Mouse (Mus musculus): ENCODE measurements around the gene Nusap1. TPM values are rescaled to one million over a fixed set of nuclear protein-coding genes. Genes with fewer than 3 reads are reported as not detected.
"Not testable (repeated sequence)": the region's sequence is repeated elsewhere in the genome, so short reads cannot be mapped to it uniquely, and the experiment has no call there.

Nusap1 gene
- polyA plus RNA-seq, 1 experiment from 2014 or later, result 19.4 TPM

- Histone ChIP-seq H3K27me3 (ENCODE audit: control insufficient read depth, insufficient read depth, low read length) (no peaks in the 10 kb centered on the region), H3K4me1 (ENCODE audit: control insufficient read depth, insufficient read depth, low read length) (peaks cover 13% of the 10 kb centered on the region), H3K4me3 (replicated peaks; ENCODE audit: low read depth, low read length) (peak overlapping the region; percentile 81), H3K4me2 (ENCODE audit: low read length) (peak overlapping the region; percentile 76), H3K36me3 (ENCODE audit: control insufficient read depth, insufficient read depth, low read length) (peaks cover 36% of the 10 kb centered on the region), H3K9me3 (ENCODE audit: control insufficient read depth, low read length) (no peaks in the 10 kb centered on the region), H3K27ac (replicated peaks; ENCODE audit: low read depth, low read length) (peak overlapping the region; percentile 84), H3K9ac (replicated peaks; ENCODE audit: low read length) (peak overlapping the region; percentile 82)
- peak; percentile 99 for DNase-seq
- WGBS, result under 1% methylated on average over 61 of the region's 61 CpGs
- peak; percentile 98 for ATAC-seq (ENCODE audit: low FRiP score, low TSS enrichment)
These were observed 23.8 kb upstream of the Nusap1 start for GRCm38 (mm10) chr2:119594113-119594981.

DNA sequence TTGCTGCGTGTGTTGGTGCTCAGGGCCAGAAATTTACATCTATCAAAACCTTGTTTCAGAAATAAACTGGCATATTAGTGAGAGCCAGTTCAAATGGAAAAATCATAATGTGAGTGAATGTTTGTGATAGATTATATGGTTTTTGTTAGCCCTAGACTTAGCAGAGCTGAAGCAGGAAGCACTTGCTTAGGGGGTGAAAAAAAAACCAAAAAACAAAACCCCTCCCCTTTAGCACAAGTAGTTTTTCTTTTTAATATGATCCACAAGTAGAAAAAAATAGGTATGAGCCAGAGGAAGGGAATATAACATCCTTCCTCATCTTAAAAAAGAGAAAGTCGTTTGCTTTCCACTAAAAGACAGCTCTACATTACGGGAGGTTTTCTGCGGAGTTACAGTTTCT lies 22.8 kb upstream of the Nusap1 start:
- no peak for DNase-seq
- Histone ChIP-seq H3K27ac (replicated peaks; ENCODE audit: low read depth, low read length) (no peak overlapping the region), H3K4me2 (ENCODE audit: low read length) (peak overlapping the region; percentile 76), H3K4me1 (ENCODE audit: control insufficient read depth, insufficient read depth, low read length) (peaks cover 13% of the 10 kb centered on the region), H3K9me3 (ENCODE audit: control insufficient read depth, low read length) (no peaks in the 10 kb centered on the region), H3K36me3 (ENCODE audit: control insufficient read depth, insufficient read depth, low read length) (peaks cover 44% of the 10 kb centered on the region), H3K4me3 (replicated peaks; ENCODE audit: low read depth, low read length) (peak overlapping the region; percentile 81), H3K9ac (replicated peaks; ENCODE audit: low read length) (peak overlapping the region; percentile 82), H3K27me3 (ENCODE audit: control insufficient read depth, insufficient read depth, low read length) (no peaks in the 10 kb centered on the region)
- ATAC-seq (ENCODE audit: low FRiP score, low TSS enrichment), result no peak
- 52% methylated on average over 4 of the region's 4 CpGs for WGBS

DNA sequence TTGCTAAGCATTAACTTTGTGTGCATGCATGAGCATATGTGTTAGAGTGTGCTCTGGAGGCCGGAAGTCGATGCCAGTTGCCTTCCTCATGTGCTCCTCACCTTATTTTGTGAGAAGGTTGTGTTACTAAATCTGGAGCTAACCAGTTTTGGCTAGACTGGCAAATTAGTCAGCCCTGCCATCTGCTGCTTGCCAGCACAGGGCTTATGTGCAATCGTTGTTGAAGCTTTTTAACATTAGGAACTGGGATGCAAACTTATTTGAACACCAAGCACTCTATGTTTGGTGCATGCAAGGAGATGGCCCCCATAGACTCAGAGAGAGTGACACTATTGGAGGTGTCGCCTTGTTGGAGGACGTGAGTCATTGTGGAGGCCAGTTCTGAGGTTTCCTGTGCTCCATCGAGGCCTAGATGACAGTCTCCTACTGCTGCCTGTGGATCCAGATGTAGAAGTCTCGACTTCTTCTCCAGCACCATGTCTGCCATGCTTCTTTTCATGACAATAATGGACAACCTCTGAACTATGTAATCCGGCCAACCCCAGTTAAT lies 21.2 kb upstream of the Nusap1 start:
- no peaks in the 10 kb centered on the region for H3K27me3 ChIP-seq (ENCODE audit: control insufficient read depth, insufficient read depth, low read length)
- no peak overlapping the region for H3K27ac ChIP-seq (replicated peaks; ENCODE audit: low read depth, low read length)
- WGBS, result 93% methylated on average over 8 of the region's 8 CpGs
- no peak overlapping the region for H3K4me2 ChIP-seq (ENCODE audit: low read length)
- peaks cover 21% of the 10 kb centered on the region for H3K4me1 ChIP-seq (ENCODE audit: control insufficient read depth, insufficient read depth, low read length)
- no peak overlapping the region for H3K9ac ChIP-seq (replicated peaks; ENCODE audit: low read length)
- peaks cover 46% of the 10 kb centered on the region for H3K36me3 ChIP-seq (ENCODE audit: control insufficient read depth, insufficient read depth, low read length)
- no peaks in the 10 kb centered on the region for H3K9me3 ChIP-seq (ENCODE audit: control insufficient read depth, low read length)
- no peak for ATAC-seq (ENCODE audit: low FRiP score, low TSS enrichment)
- DNase-seq, result no peak
- H3K4me3 ChIP-seq (replicated peaks; ENCODE audit: low read depth, low read length), result no peak overlapping the region

DNA sequence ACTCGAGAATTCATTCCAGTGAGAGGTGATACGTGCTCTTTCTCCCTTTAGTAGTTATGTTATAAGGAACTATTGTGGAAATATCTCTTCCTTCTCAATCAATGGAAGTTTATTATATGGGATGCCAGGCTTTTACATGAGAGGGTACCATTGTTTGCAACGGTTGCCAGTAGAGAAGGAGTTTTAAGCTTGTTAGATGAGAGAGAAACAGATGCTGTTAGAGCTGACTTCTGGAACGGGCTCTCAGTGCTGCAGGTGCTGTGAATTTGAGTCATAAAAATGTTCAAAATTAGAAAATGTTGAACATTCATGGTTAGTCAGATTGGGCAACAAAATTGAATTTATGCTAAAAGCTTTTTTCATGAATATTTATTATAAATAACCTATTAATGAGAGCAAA lies 17.1 kb upstream of the Nusap1 start:
- 91% methylated on average over 4 of the region's 4 CpGs for WGBS
- no peak overlapping the region for H3K9ac ChIP-seq (replicated peaks; ENCODE audit: low read length)
- no peaks in the 10 kb centered on the region for H3K27me3 ChIP-seq (ENCODE audit: control insufficient read depth, insufficient read depth, low read length)
- no peak overlapping the region for H3K27ac ChIP-seq (replicated peaks; ENCODE audit: low read depth, low read length)
- DNase-seq (no peak), ATAC-seq (ENCODE audit: low FRiP score, low TSS enrichment) (no peak)
- H3K9me3 ChIP-seq (ENCODE audit: control insufficient read depth, low read length), result no peaks in the 10 kb centered on the region
- H3K36me3 ChIP-seq (ENCODE audit: control insufficient read depth, insufficient read depth, low read length), result peaks cover 77% of the 10 kb centered on the region
- H3K4me2 ChIP-seq (ENCODE audit: low read length), result no peak overlapping the region
- no peak overlapping the region for H3K4me3 ChIP-seq (replicated peaks; ENCODE audit: low read depth, low read length)
- H3K4me1 ChIP-seq (ENCODE audit: control insufficient read depth, insufficient read depth, low read length), result peaks cover 8% of the 10 kb centered on the region; the same call in 1 of the 2 replicates

DNA sequence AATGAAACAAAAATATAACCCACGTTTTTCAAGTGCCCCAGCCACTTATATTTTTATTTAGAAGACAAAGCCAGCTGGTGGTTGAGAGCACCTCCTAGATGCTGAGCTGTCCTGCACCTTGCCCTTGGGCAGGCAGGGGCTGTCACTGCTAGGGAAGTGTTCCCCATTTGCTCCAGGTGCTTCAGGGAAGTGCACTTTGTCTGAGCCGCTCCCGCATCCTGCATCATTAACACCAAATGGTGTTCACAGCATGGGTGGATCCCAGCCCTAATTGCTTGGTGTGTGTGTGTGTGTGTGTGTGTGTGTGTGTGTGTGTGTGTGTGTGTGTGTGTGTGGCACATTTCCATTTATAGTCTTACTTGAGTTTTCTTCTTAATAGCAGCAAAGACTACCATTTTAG lies 16.5 kb upstream of the Nusap1 start:
- not testable (repeated sequence) for H3K9ac ChIP-seq (replicated peaks; ENCODE audit: low read length); DNase-seq; H3K27me3 ChIP-seq (ENCODE audit: control insufficient read depth, insufficient read depth, low read length); H3K4me3 ChIP-seq (replicated peaks; ENCODE audit: low read depth, low read length); H3K27ac ChIP-seq (replicated peaks; ENCODE audit: low read depth, low read length); H3K4me1 ChIP-seq (ENCODE audit: control insufficient read depth, insufficient read depth, low read length); H3K4me2 ChIP-seq (ENCODE audit: low read length); ATAC-seq (ENCODE audit: low FRiP score, low TSS enrichment); H3K9me3 ChIP-seq (ENCODE audit: control insufficient read depth, low read length)
- peaks cover 73% of the 10 kb centered on the region for H3K36me3 ChIP-seq (ENCODE audit: control insufficient read depth, insufficient read depth, low read length)
- WGBS, result 93% methylated on average over 3 of the region's 3 CpGs

GRCm38 (mm10) chr2:119602488-119602887 lies 15.6 kb upstream of the Nusap1 start:
- ATAC-seq (ENCODE audit: low FRiP score, low TSS enrichment) (no peak), DNase-seq (no peak)
- peaks cover 8% of the 10 kb centered on the region; the same call in 1 of the 2 replicates for H3K4me1 ChIP-seq (ENCODE audit: control insufficient read depth, insufficient read depth, low read length)
- H3K36me3 ChIP-seq (ENCODE audit: control insufficient read depth, insufficient read depth, low read length), result peaks cover 70% of the 10 kb centered on the region
- H3K9ac ChIP-seq (replicated peaks; ENCODE audit: low read length), result no peak overlapping the region
- H3K27ac ChIP-seq (replicated peaks; ENCODE audit: low read depth, low read length), result no peak overlapping the region
- H3K27me3 ChIP-seq (ENCODE audit: control insufficient read depth, insufficient read depth, low read length), result no peaks in the 10 kb centered on the region
- 87% methylated on average over 1 of the region's 1 CpGs for WGBS
- no peaks in the 10 kb centered on the region for H3K9me3 ChIP-seq (ENCODE audit: control insufficient read depth, low read length)
- H3K4me2 ChIP-seq (ENCODE audit: low read length), result no peak overlapping the region
- no peak overlapping the region for H3K4me3 ChIP-seq (replicated peaks; ENCODE audit: low read depth, low read length)

- Histone ChIP-seq H3K27me3 (ENCODE audit: control insufficient read depth, insufficient read depth, low read length) (no peaks in the 10 kb centered on the region), H3K4me1 (ENCODE audit: control insufficient read depth, insufficient read depth, low read length) (peaks cover 8% of the 10 kb centered on the region; the same call in 1 of the 2 replicates), H3K27ac (replicated peaks; ENCODE audit: low read depth, low read length) (no peak overlapping the region), H3K36me3 (ENCODE audit: control insufficient read depth, insufficient read depth, low read length) (peaks cover 68% of the 10 kb centered on the region), H3K4me3 (replicated peaks; ENCODE audit: low read depth, low read length) (no peak overlapping the region), H3K9me3 (ENCODE audit: control insufficient read depth, low read length) (no peaks in the 10 kb centered on the region), H3K4me2 (ENCODE audit: low read length) (no peak overlapping the region), H3K9ac (replicated peaks; ENCODE audit: low read length) (no peak overlapping the region)
- DNase-seq, result no peak
- WGBS, result 98% methylated on average over 2 of the region's 2 CpGs
- no peak for ATAC-seq (ENCODE audit: low FRiP score, low TSS enrichment)
These were observed 14.2 kb upstream of the Nusap1 start for GRCm38 (mm10) chr2:119603909-119604308.

DNA sequence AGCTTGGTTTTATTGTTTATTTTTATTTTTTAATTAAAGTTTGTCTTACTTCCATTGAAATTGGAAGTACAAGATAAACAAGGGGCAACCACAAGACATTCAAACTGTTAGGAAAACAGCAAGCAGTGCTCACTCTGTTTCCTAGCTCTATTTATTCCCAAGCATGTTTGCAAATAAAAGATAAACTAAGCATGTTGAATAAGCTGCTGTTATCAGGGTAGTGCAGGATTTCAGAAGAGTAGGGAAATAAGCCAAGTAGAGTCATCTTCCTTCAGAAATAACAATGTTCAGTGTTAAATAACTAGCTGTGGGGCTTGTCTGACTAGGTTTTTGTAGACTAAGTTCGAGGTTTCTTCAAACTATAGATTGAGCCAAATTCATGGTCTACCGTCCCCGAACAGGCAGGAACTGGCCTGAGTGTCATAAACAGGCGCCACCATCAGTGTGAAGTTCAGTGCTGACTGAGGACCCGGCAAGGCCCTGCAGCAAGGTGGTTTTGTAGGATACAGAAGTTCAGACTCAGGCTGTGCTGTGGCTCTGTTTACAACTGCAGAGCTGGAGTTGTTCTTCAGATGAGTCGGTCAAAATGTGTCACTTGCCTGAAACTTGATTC lies 12.6 kb upstream of the Nusap1 start:
- Histone ChIP-seq H3K27ac (replicated peaks; ENCODE audit: low read depth, low read length) (no peak overlapping the region), H3K4me1 (ENCODE audit: control insufficient read depth, insufficient read depth, low read length) (peaks cover 8% of the 10 kb centered on the region; the same call in 1 of the 2 replicates), H3K36me3 (ENCODE audit: control insufficient read depth, insufficient read depth, low read length) (peaks cover 62% of the 10 kb centered on the region), H3K4me2 (ENCODE audit: low read length) (no peak overlapping the region), H3K9ac (replicated peaks; ENCODE audit: low read length) (no peak overlapping the region), H3K27me3 (ENCODE audit: control insufficient read depth, insufficient read depth, low read length) (no peaks in the 10 kb centered on the region), H3K9me3 (ENCODE audit: control insufficient read depth, low read length) (no peaks in the 10 kb centered on the region), H3K4me3 (replicated peaks; ENCODE audit: low read depth, low read length) (no peak overlapping the region)
- 94% methylated on average over 6 of the region's 6 CpGs for WGBS
- DNase-seq (no peak), ATAC-seq (ENCODE audit: low FRiP score, low TSS enrichment) (no peak)
